Mouse (Mus musculus) cerebellum, adult 9-10 months (tissue): ENCODE measurements around the gene App.

Experiments
- DNase-seq: peaks from one replicate; pipeline ENCODE4 v3.0.0; 2022

Gene App

DNA sequence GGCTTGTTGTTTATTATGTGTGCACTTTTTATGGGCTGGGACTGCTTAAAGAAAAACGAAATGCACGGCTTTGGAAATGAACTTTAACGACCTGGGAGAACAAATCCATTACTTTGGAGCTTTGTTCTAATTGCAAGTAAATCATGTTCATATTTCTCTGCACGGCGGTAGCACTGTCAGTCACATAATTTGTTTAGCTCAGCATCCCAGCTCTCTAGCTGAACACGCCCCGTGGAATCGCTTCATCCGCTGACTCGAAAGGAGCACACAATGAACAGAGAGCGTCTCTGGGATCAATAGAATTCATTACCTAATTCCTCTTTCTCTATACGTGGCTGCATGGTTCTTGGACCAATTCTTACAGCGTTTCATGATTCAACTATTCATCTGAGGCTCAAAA, 207.5 kb downstream of the App start:
- no peak for DNase-seq

DNA sequence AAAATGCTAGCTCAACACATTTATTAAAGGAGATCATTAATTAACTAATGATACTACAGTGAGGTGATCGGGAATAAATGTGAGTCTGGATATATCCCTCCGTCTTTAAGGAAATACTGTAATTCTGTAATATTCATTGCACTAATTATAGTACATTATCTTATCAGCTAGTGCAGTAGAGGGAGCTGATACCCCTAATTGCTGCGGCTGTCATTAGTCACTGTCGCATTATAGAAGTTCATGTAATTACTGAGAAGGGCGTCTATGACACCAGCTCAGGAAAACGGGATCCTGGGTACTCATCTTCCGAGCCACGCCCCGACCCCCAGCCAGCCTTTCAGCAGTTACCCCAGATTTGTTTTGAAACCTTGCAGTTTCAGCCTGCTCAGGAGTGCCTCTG, 209.6 kb downstream of the App start:
- DNase-seq, result no peak

DNA sequence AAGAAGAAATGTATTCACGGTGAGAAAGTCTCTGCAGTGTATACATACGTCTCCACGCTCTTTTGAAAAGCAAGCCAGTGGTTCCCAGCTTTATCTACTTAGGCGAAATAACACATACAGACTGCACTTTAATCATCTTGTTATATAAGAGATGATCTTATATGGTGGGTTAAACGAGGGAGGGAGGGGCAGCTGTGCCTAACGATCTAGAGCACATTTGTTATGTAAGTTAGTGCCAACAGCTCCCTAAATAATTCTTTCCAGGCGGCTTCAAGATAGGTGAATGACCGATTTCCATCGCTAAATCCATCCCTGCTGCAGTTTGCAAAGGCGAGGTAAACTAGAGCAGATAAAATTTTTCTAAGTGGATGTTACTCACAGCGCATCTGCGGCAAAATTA, 210.0 kb downstream of the App start:
- no peak for DNase-seq

DNA sequence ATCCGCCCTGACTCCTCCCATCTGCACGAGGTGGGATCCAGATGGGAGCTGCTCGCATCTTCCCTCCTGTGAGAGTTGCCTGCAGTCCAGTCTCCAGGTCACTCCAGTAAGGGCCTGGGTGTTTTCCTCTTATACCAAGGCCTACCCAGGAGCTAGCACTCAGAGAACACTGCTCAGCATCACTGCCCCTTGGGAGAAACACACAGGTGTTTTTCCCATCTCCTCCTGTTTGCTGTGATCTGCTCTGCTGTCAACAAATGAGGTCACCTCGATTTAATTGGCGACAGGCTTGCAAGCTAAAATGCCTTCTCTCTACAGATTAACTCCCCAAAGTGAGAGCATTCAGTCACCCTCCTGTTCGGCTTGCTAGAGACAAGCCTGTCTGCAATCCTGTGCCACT, 216.3 kb downstream of the App start:
- DNase-seq, result no peak

DNA sequence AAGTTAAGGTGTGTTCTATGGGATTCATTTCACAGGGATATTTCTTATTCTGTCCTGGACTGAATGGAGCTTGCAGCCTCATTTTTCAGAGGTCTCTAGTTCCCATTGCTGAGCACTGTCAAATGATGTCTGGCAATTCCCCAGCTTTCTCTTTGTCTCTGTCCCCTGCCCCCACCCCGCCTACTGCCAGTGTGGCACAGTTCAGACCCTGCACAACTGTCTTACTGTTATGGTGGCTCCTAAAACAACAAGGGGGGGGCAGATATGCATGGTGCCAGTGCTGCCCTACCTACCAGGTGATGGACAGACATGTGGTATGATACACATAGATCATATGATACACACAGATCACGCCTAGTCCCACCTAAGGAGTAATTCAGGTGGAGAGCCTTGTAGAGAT, 216.9 kb downstream of the App start:
- DNase-seq, result no peak

DNA sequence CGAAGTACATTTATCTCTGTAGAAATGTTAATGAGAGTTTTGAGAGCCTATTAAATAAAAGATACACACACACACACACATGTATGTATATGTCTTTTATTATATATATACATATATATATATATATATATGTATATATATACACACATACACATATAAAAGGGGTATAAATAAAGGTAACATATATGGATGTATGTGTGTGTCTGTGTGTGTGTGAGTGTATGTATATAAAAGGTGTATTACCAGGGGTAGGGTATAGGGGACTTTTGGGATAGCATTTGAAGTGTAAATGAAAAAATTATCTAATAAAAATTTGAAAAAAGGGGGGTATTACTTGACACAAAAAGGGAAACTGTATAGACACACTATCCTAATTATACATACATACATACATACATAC, 217.7 kb downstream of the App start:
- no peak for DNase-seq

DNA sequence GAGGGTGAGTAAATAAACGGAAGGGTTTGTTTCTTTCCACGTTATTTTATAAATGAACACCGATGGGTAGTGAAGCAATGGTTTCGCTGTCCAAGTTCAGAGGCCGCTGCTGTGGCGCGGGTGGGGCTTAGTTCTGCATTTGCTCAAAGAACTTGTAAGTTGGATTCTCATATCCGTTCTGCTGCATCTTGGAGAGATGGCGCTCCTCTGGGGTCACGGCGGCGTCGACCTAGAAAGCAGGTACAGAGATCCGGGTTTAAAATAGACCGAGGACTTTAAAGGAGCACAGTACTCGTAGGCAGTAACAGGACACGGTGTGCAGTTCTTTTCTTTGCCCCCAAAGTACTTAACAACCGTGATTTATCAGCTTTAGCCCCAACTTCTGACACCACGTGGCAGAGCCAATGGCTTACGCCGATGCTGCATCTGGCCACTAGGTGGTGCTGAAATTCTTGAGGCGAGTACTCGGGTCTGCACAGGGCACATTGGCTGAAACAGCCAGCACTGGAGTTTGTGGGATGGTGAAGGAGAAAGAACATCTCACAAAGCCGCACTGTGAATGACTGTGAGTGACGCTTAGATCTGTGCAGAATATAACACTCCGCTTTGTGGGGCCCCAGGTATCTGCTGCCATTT, 218.2 kb downstream of the App start:
- DNase-seq, result peak; percentile 91

DNA sequence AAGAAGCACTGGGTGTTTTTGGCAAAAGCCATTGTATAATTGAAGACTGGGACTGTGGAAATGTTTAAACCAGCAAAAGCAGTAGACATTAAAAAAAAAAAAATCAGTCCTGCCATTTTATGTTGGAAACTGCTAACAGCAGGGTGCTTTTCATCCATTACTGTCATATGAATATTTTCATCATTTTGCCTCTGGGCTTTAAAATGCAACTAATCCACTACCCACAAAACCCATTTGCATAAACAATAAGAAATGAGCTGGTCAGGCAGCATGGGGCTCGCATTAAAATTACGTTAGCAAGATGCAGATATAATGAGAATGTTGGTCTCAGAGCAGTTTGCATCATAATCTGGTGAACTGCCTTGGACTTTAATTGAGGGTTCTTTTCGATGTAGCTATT, 242.5 kb downstream of the App start:
- no peak for DNase-seq

DNA sequence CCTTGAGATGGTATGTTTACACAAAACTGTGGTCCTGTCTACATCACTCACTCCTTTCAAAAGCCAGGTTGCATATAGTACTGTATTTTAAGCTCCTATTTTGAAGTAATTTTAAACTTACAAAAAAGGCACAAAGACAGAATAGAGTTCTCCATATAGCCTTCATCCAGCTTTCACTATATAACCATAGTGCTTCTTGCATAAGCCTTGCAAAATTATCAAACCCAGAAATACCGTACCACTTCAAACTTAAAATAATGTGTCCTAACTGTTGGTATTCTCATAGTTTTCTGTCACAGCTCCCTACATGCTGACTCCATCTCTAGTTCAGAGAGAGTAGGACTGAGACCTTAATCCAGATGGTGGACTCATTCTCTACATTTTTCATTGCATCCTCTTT, 245.7 kb downstream of the App start:
- no peak for DNase-seq

DNA sequence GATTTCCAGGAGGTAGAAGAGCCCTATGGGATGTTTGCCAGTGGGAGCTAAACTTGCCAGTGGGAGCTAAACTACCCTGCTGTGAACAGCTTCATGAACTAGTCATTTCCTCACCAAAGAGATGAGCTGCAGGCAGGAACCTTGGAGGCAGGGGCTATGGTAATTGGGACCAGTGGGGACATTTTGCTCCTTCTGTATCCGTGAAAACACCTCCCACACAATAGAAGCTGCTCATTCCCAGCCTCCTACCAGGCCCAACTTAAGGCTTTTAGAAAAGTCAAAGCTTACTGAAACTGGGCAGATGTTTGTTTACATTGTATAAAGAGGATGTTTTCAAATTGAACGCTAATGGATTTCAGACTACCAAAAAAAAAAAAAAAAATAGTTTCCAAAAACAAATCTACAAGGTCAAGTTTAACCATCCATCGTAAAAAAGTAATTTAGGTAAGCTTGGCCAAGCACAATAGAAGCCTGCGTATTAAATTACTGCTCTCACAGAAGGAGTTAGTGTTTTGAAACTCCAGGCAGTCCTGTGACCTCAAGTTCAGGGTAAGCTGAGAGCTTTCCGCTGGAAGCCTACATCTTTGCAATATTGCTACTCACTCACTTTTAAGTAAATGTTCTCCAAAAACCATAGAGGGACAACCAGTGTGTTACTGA, 253.8 kb downstream of the App start:
- no peak for DNase-seq

DNA sequence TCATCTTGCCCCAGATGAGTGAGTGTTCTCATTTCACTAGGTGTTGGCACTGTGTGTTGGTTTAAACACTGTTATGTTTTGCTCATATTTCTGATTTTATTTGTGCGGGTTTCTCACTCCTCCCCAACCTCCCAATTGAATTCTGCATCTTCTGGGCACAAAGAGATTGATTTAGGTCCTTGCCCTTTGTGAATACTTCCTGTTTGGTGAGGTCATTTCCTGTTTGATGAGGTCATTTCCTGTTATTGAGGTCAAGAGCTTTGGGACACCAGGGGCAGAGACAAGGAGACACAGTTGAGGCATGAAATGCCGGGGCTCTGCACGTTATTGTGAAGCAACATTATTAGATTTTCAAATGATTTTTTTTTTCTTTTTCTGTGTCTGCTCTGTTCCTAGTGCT, 254.5 kb downstream of the App start:
- DNase-seq, result no peak

DNA sequence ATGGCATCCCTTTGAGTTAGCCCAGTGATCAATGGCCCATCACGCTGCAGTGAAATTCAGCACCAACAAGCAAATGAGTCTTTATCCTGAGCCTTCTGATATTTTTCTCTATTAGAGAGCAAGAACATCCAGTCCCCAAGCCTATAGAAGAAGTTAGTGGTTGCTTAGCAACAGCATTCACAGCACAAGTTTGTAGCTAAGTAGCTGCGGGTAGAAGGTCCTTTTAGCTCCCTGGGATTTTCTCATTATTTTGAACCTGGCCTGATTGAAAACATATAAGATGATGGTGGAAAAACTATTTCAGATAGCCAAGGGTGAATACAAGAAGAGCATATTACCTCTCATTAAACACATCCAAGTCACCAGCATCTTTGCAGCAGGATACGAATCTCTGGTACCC, 256.8 kb downstream of the App start:
- DNase-seq, result no peak

DNA sequence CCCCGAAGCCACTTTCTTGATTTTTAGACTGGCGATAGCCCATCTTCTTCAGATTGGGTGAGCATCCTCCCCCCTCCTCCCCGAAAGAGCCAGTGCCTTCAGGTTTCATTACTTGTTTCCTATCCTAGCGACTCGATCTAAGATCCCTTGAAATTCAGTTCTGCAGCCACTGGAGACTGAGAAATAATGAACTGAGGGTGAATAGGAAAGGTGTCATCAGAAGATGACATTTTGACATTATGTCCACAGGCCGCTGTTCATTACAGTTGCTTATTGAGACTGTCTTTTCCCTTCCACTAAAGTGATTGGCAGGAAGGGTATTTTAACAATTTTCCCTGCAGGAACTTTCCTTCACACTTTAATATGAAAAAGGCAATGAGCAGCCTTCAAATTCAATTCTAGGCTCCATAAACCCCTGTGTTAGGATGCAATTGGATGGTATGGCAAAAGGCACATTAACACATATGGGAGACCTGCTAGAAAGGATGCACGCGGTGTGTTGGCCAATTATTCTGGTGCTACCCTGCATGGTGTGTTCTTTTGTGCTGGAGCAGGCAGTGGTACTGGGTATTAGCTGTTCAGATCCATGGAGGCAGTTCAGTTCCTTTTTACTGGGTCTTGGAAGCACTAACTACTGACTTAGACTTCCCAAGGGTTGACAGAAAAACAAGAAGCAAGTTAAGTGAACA, 261.9 kb downstream of the App start:
- no peak for DNase-seq

DNA sequence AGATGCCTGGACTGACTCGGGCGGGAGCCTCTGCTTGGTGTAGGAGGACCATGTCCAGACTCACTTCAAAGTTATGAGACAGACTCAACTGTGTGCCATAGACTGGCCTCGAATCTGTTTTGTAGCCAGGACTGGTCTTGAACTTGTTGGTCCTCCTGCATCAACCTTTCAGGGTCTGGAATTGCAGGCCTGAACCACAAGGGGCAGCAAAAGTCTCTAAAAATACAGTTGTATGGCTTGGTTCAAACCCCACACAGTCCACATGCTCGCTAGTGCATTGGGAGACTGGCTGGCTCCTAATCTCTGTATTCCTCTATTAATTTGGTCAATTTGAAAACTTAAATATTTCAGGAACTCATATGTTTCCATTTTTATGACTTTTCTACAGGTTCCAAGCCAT, 270.6 kb downstream of the App start:
- DNase-seq, result no peak
